Mouse (Mus musculus): ENCODE results near the gene Donson. TPM values are rescaled to one million over a fixed set of nuclear protein-coding genes. Genes with fewer than 3 reads are reported as not detected.

The Donson gene
- polyA plus RNA-seq, 1 experiment, result 32.1 TPM

DNA sequence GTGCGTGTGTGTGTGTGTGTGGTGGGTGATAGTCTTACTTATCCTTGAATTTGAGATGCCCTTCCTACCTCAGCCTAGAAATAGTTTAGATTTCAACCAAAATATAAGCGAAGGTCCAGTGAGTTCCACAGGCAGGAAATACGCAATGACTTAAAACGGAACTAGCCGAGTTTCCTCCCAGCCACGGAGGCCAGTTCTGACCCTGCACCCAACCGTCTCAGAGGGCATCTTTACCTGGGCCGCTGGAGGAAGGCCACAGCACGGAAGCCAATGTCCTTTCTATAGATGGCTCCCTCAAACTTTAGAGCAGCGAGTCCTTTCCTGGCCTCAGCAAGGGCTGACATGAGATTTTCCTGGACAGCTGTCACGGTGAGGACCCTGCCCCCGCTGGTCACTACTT lies 54.9 kb downstream of the Donson start:
- H3K27ac ChIP-seq (ENCODE audit: insufficient read depth, low read length), result no peak overlapping the region
- H3K4me1 ChIP-seq (ENCODE audit: control insufficient read depth, insufficient read depth, low read length), result no peaks in the 10 kb centered on the region; the same call in 1 of the 2 replicates
- TF ChIP-seq POLR2A (IDR thresholded peaks at IDR 0.05; ENCODE audit: extremely low read depth, insufficient read depth, low read length) (no peak), CTCF (IDR thresholded peaks at IDR 0.05; ENCODE audit: extremely low read depth, insufficient read depth, low read length) (no peak)
- H3K4me3 ChIP-seq (ENCODE audit: insufficient read depth, low read length), result no peak overlapping the region

DNA sequence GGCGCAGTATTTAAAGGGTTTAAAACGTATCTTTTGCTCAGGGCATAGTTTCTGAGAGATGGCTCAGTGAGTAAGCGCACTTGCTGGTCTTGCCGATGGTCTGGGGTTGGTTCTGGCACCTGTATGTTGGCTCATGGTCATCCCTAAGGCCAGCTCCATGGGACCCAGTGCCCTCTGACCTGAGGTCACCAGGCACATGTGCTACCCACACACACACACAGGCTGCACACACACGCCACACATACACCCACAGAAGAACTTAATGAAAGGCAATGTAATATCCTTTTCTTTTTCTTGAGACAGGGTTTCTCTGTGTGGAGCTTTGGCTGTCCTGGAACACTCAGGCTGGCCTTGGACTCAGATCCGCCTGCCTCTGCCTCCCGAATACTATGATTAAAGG lies 55.6 kb downstream of the Donson start:
- H3K4me1 ChIP-seq (ENCODE audit: control insufficient read depth, insufficient read depth, low read length), result no peaks in the 10 kb centered on the region; the same call in 1 of the 2 replicates
- H3K4me3 ChIP-seq (ENCODE audit: insufficient read depth, low read length), result no peak overlapping the region
- TF ChIP-seq POLR2A (IDR thresholded peaks at IDR 0.05; ENCODE audit: extremely low read depth, insufficient read depth, low read length), result no peak
- TF ChIP-seq CTCF (IDR thresholded peaks at IDR 0.05; ENCODE audit: extremely low read depth, insufficient read depth, low read length), result no peak
- H3K27ac ChIP-seq (ENCODE audit: insufficient read depth, low read length), result no peak overlapping the region

DNA sequence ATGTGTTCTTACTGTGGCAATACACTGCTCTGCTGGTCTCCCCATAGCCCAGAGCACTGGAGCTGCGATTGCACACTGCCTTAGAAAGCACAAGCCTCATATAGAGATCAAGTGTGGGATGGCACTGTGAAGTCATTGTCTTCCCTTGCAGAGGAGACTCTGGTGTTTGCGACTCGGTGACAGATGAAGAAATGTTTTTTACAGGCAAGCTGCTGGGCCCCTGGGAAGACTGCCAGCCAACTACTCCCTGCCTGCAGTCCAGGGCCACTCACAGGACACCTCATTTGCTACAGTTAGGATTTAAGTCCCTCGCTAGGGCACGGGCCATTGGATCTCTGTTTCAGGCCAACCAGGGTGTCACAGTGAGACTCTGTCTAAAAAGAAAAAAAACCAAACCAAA lies 56.1 kb downstream of the Donson start:
- Histone ChIP-seq H3K4me3 (ENCODE audit: insufficient read depth, low read length) (no peak overlapping the region), H3K4me1 (ENCODE audit: control insufficient read depth, insufficient read depth, low read length) (no peaks in the 10 kb centered on the region; the same call in 1 of the 2 replicates), H3K27ac (ENCODE audit: insufficient read depth, low read length) (no peak overlapping the region)
- no peak for TF ChIP-seq CTCF (IDR thresholded peaks at IDR 0.05; ENCODE audit: extremely low read depth, insufficient read depth, low read length)
- TF ChIP-seq POLR2A (IDR thresholded peaks at IDR 0.05; ENCODE audit: extremely low read depth, insufficient read depth, low read length), result no peak

DNA sequence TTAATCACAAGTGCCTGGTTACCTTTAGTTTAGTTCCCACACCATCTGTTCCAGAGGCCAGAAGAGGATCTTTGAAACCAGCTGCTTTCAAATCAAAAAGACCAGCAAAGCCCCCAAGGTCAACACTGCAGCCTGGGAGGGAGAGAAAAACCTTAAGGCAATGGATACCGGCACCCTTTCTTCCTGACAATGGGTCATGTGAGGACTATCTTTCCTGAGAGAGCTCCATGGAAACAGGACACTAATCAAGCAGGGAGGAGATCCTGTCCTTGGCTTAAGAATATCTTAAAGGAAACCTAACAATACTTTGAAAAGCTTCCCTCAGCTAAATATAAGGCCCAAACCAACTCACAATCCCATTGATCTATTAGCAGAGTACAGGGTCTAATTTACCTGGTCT lies 58.0 kb downstream of the Donson start:
- TF ChIP-seq CTCF (IDR thresholded peaks at IDR 0.05; ENCODE audit: extremely low read depth, insufficient read depth, low read length), result no peak
- TF ChIP-seq POLR2A (IDR thresholded peaks at IDR 0.05; ENCODE audit: extremely low read depth, insufficient read depth, low read length), result no peak
- Histone ChIP-seq H3K4me1 (ENCODE audit: control insufficient read depth, insufficient read depth, low read length) (no peaks in the 10 kb centered on the region; the same call in 1 of the 2 replicates), H3K4me3 (ENCODE audit: insufficient read depth, low read length) (no peak overlapping the region), H3K27ac (ENCODE audit: insufficient read depth, low read length) (no peak overlapping the region)

DNA sequence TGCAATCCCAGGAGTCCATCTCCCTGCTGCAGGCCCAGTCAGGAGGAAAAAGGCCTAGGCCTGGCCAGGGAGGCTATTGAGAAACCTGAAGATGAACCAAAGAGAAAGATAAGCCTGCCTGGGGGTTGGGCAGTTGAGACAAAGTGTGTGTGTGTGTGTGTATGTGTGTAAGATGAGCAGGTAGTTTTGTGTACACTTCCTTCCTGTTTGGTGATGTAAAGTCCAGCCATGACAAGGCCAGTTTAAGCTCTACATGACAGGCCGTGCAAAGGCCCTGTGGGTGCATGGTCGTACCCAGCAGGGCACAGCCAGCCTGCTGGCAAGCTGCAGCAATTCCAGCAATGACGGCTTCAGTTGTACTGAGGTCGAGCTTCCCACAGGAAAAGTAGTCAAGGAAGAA lies 58.8 kb downstream of the Donson start:
- no peak overlapping the region for H3K4me3 ChIP-seq (ENCODE audit: insufficient read depth, low read length)
- no peaks in the 10 kb centered on the region; the same call in 1 of the 2 replicates for H3K4me1 ChIP-seq (ENCODE audit: control insufficient read depth, insufficient read depth, low read length)
- no peak overlapping the region for H3K27ac ChIP-seq (ENCODE audit: insufficient read depth, low read length)
- TF ChIP-seq POLR2A (IDR thresholded peaks at IDR 0.05; ENCODE audit: extremely low read depth, insufficient read depth, low read length) (no peak), CTCF (IDR thresholded peaks at IDR 0.05; ENCODE audit: extremely low read depth, insufficient read depth, low read length) (no peak)

DNA sequence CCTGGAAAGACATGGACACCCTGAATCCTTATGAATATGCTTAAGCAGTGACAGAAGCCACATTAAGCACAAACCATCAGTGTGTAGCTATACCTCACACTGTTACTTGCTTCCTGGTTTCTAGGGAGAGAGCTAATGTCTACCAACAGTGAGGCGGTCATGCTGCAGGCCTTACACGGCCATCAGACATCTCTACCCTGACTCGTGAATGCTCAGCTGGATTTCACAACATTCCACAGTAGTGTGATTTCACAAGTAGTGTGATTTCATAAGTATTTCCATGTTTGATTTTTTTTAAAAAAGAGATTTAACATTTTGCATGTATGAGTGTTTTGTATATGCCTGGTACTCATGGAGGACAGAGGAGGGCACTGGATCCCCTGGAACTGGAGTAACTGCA lies 59.9 kb downstream of the Donson start:
- Histone ChIP-seq H3K4me1 (ENCODE audit: control insufficient read depth, insufficient read depth, low read length) (no peaks in the 10 kb centered on the region; the same call in 1 of the 2 replicates), H3K4me3 (ENCODE audit: insufficient read depth, low read length) (no peak overlapping the region), H3K27ac (ENCODE audit: insufficient read depth, low read length) (no peak overlapping the region)
- no peak for TF ChIP-seq POLR2A (IDR thresholded peaks at IDR 0.05; ENCODE audit: extremely low read depth, insufficient read depth, low read length)
- TF ChIP-seq CTCF (IDR thresholded peaks at IDR 0.05; ENCODE audit: extremely low read depth, insufficient read depth, low read length), result no peak

DNA sequence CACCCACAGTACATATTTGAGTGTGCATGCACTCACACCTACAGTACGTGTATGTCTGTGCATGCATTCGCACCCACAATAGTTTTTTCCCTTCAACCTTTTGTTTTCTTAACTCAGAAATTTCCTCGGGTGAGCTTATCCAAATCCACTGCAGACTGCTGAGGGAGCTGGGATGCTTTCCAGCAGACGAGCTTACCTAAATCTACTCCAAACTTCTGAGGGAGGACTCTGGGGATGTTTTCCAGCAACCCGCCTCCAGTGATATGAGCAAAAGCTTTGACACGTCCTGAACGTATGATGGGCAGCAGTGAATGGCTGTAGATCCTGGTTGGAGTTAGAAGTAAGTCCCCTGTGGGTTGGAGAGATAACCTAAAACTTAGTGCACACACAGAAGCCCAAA lies 60.7 kb downstream of the Donson start:
- H3K27ac ChIP-seq (ENCODE audit: insufficient read depth, low read length), result no peak overlapping the region
- H3K4me3 ChIP-seq (ENCODE audit: insufficient read depth, low read length), result no peak overlapping the region
- TF ChIP-seq CTCF (IDR thresholded peaks at IDR 0.05; ENCODE audit: extremely low read depth, insufficient read depth, low read length), result no peak
- H3K4me1 ChIP-seq (ENCODE audit: control insufficient read depth, insufficient read depth, low read length), result no peaks in the 10 kb centered on the region; the same call in 1 of the 2 replicates

Other genes with a start within 250 kb of the Donson start
- gene Ifnar1, start 203.5 kb downstream of the Donson start, polyA plus RNA-seq (2012; rRNA removed), result 35.5 and 36.2 TPM in 2 replicates
- 31.6 and 32.9 TPM in 2 replicates for gene Ifngr2, start 141.7 kb downstream of the Donson start, polyA plus RNA-seq (2012; rRNA removed)
- 91.1 and 96.8 TPM in 2 replicates for gene Tmem50b, start 91.0 kb downstream of the Donson start, polyA plus RNA-seq (2012; rRNA removed)
- 6.8 and 8.2 TPM in 2 replicates for gene Dnajc28, start 69.7 kb downstream of the Donson start, polyA plus RNA-seq (2012; rRNA removed)
- 34.9 and 37.0 TPM in 2 replicates for gene Gart, start 41.8 kb downstream of the Donson start, polyA plus RNA-seq (2012; rRNA removed)
- gene Son, start 41.3 kb downstream of the Donson start, polyA plus RNA-seq (2012; rRNA removed), result 267 and 291 TPM in 2 replicates
- 118 and 124 TPM in 2 replicates for gene Cryzl1, start 40.2 kb upstream of the Donson start, polyA plus RNA-seq (2012; rRNA removed)
- 55.2 and 64.9 TPM in 2 replicates for gene Itsn1, start 40.5 kb upstream of the Donson start, polyA plus RNA-seq (2012; rRNA removed)